Mouse (Mus musculus) lung, embryonic 15.5 days (tissue): ENCODE data around the gene Spert. TPM values are rescaled to one million over a fixed set of nuclear protein-coding genes. Genes with fewer than 3 reads are reported as not detected.

ENCODE experiments used
- ATAC-seq: fragments of 200-750 bp; cut with Nextera tagmentation; 2 replicates; pipeline ENCODE4 v1.8.0; 2017; ENCODE audit warnings: moderate number of reproducible peaks, borderline replicate concordance; ENCODE audit not compliant: low FRiP score, low TSS enrichment; ENCODE audit errors: extremely low read depth
- H3K27ac ChIP-seq: fragments of 300-500 bp; sonication (generic); 2 replicates; pipeline ENCODE4 v1.5.1; 2015; ENCODE audit warnings: moderate library complexity, mild to moderate bottlenecking, inconsistent platforms
- H3K27me3 ChIP-seq: fragments of 300-500 bp; sonication (generic); 2 replicates; pipeline ENCODE4 v1.6.1; 2015; ENCODE audit warnings: inconsistent platforms
- H3K36me3 ChIP-seq: fragments of 300-500 bp; sonication (generic); 2 replicates; pipeline ENCODE4 v1.6.1; 2015; ENCODE audit warnings: inconsistent platforms
- H3K4me1 ChIP-seq: fragments of 300-500 bp; sonication (generic); 2 replicates; pipeline ENCODE4 v1.6.1; 2015; ENCODE audit warnings: inconsistent platforms
- H3K4me2 ChIP-seq: fragments of 300-500 bp; sonication (generic); 2 replicates; pipeline ENCODE4 v1.6.1; 2015; ENCODE audit warnings: inconsistent platforms, mild to moderate bottlenecking, moderate library complexity
- H3K4me3 ChIP-seq: fragments of 300-500 bp; sonication (generic); 2 replicates; pipeline ENCODE4 v1.5.1; 2015; ENCODE audit warnings: mild to moderate bottlenecking, inconsistent platforms
- H3K9ac ChIP-seq: fragments of 300-500 bp; sonication (generic); 2 replicates; pipeline ENCODE4 v1.6.1; 2015; ENCODE audit warnings: inconsistent platforms
- H3K9me3 ChIP-seq: fragments of 300-500 bp; sonication (generic); 2 replicates; pipeline ENCODE4 v1.6.1; 2016; ENCODE audit warnings: inconsistent platforms
- WGBS: fragments of 180-500 bp; shearing (Covaris S2); methylation state at CpG from one replicate; pipeline ENCODE4 v1.1.7; 2015; 5-methylcytosine and 5-hydroxymethylcytosine counted together
- polyA plus RNA-seq: library from polyadenylated mRNA; unstranded; fragments of >200 nt; fragmentation: Nextera tagmentation; extraction: Ambion mirVana; gene quantifications from 2 replicates; pipeline ENCODE4 v1.2.1, GENCODE M21; 2015

The Spert gene
- polyA plus RNA-seq, 1 experiment from 2014 or later = not detected

DNA sequence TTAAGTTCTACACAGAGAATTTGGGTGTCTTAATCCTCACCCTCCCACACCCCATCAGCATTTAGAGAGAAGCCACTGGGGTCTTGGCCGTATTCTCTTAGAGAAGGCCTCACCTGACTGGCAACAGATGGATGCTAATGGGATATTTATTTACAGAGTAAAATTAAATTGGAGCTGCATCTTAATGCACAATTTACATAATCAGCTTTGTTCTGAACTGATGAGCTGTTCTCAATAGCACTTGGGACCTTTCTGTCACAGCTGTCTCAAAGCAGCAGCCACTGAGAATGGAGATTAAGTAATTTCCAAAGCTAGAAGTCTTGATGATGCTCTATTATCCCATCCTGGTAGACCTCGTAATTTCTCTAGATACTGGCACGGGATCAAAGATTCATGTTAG lies 26.6 kb downstream of the Spert start:
- 72% methylated on average over 3 of the region's 3 CpGs for WGBS
- Histone ChIP-seq H3K4me1 (no peaks in the 10 kb centered on the region), H3K9ac (no peak overlapping the region), H3K4me2 (no peak overlapping the region), H3K27me3 (no peaks in the 10 kb centered on the region), H3K9me3 (no peaks in the 10 kb centered on the region), H3K27ac (no peak overlapping the region), H3K36me3 (no peaks in the 10 kb centered on the region), H3K4me3 (no peak overlapping the region)
- ATAC-seq = no peak

DNA sequence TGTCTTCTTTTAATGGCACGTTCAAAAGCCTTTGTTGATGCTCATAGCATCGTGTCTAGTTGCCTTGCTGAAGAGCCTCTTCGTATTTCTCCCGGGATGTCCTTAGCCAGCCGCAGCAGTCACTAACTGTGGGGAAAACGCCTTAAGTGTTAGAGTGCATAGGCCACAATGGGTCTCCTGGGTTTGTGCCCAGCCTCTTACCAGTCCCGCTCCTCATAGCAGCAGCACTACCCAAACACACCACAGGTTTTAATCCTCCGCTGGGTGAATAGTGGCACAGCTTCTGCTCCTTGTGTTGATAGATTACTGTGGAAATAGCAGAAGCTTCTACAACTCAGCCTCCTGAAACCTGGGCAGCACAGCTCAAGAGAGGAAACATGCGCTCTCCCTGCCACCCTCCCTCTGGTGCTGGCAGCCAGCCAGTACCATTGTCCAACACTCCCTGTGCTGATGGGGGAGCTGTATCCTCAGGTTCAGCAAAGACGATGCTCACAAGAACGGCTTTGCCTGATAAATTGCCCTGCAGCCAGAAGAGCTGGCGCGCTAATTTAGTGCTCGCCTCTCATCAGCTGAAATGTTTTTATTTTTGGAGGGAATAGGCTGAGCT lies 27.3 kb downstream of the Spert start:
- no peak for ATAC-seq
- no peaks in the 10 kb centered on the region for H3K27me3 ChIP-seq
- WGBS = 61% methylated on average over 14 of the region's 14 CpGs
- no peaks in the 10 kb centered on the region for H3K36me3 ChIP-seq
- H3K4me3 ChIP-seq = no peak overlapping the region
- H3K9ac ChIP-seq = no peak overlapping the region
- H3K4me1 ChIP-seq = no peaks in the 10 kb centered on the region
- no peak overlapping the region for H3K27ac ChIP-seq
- no peak overlapping the region for H3K4me2 ChIP-seq
- H3K9me3 ChIP-seq = no peaks in the 10 kb centered on the region

DNA sequence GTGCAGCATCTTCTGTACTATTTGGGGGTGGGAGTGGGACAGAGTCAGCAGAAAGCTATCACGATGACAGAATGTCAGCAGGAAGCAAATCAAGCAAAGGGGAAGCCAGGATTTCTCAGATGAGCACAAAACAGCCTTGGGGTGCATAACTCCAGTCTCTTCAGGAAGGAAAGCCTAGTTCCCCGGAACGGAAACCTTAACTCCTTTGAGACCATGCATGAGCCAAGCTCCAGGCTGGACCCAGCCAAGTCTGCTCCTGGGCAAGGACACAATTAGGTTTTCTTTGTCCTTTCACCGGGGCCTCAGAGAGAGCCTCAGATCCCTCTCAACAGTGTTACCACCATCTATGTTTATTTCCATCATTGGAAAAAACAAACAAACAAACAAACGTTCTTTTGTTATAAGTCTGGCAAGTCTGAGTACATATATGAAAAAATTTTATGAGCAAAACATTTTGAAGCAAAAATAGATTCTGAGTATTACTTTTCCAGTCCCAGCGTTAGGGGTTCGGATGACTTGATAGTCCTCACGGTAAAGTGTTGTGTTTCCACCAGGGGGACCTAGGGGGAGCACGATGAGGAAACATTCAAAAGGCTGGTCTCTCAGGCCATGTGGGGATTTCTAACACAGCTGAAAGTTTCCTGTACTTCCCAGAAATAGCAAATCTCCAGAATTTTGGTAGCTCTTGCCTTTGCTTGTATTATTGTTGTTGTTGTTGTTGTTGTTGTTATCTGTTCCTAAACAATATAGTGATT lies 31.2 kb downstream of the Spert start:
- no peaks in the 10 kb centered on the region for H3K36me3 ChIP-seq
- H3K9me3 ChIP-seq = no peaks in the 10 kb centered on the region
- no peak overlapping the region for H3K27ac ChIP-seq
- no peaks in the 10 kb centered on the region for H3K4me1 ChIP-seq
- ATAC-seq = no peak
- H3K9ac ChIP-seq = no peak overlapping the region
- no peaks in the 10 kb centered on the region for H3K27me3 ChIP-seq
- H3K4me2 ChIP-seq = no peak overlapping the region
- no peak overlapping the region for H3K4me3 ChIP-seq
- WGBS = 44% methylated on average over 9 of the region's 9 CpGs

DNA sequence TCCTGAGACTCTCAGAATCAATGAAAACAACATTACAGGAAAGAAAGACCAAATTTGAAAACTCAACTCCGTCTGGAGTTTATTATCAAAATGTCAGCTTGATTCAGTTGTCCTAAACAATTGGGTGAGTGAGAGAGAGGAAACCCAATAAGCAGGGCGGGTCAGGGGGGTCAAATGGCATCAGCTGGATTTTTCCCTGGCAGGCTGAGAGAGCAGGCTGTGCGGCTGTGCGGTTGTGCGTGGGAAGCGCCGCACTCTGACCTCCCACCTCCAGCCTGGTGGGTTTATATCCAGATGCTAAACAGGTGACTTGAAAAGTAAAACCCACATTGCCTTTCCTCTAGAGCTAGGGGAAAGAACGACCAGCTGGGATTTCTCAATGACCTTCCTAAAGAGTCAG lies 51.2 kb downstream of the Spert start:
- H3K4me3 ChIP-seq = no peak overlapping the region
- no peaks in the 10 kb centered on the region for H3K36me3 ChIP-seq
- H3K9me3 ChIP-seq = no peaks in the 10 kb centered on the region
- ATAC-seq = no peak
- H3K27me3 ChIP-seq = no peaks in the 10 kb centered on the region
- no peak overlapping the region for H3K4me2 ChIP-seq
- H3K4me1 ChIP-seq = no peaks in the 10 kb centered on the region
- no peak overlapping the region for H3K9ac ChIP-seq
- no peak overlapping the region for H3K27ac ChIP-seq
- WGBS = 23% methylated on average over 8 of the region's 8 CpGs

DNA sequence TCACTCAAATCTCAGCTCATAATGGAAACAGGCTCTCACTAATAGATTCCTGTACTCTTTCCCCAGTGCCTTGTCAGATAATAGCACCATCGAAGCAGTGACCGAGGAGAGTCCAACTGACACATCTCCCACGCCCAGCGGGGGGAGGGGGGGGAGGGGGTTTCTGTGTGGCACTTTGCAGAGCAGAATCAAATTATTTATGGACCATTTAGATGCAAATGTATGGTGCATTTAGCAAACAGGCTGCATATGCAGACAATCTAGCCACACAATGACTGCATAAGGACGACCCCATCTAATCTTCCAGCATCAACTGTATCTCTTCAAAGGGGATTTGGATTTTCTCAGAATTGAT lies 51.9 kb downstream of the Spert start:
- H3K27me3 ChIP-seq = no peaks in the 10 kb centered on the region
- no peak overlapping the region for H3K4me2 ChIP-seq
- ATAC-seq = no peak
- H3K4me3 ChIP-seq = no peak overlapping the region
- WGBS = 26% methylated on average over 5 of the region's 5 CpGs
- H3K27ac ChIP-seq = no peak overlapping the region
- H3K4me1 ChIP-seq = no peaks in the 10 kb centered on the region
- no peaks in the 10 kb centered on the region for H3K9me3 ChIP-seq
- H3K36me3 ChIP-seq = no peaks in the 10 kb centered on the region
- no peak overlapping the region for H3K9ac ChIP-seq

DNA sequence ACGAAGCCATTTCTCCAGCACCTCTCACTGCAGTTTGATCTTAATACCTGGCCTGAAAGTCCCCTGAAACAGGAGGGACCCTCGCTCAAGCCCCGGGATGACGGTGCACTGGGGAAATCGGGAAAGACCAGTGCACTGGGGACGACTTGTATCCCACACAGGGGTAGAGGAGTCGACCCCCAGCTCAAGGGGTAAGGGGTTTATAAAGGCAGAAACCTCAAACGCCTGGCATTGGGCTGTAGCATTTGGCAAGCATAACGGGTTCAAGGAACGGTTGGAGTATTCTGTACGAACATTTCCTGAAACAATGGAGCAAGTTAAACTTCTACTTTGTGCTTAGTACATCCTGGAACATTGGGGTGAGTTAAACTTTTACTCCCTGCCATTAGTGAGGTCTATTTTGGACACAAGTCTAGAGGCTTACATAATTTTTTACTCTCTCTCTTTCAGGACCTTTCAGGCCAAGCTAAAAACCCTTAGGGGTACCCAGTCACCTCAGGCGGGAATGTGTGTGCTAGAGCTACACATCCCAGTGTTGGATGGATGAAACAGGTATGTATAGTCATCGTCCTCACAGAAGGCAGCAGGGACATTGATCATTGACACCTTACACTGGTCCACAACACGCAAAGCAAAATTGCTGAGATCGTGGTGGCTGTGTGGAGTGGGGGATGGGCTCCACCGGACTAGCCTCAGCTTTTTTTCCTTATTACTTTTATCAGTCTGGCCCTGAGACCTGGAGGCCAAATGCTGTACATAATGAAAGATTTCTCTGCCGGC lies 52.5 kb downstream of the Spert start:
- no peak for ATAC-seq
- H3K4me3 ChIP-seq = no peak overlapping the region
- 60% methylated on average over 17 of the region's 17 CpGs for WGBS
- H3K9ac ChIP-seq = no peak overlapping the region
- H3K9me3 ChIP-seq = no peaks in the 10 kb centered on the region
- H3K27me3 ChIP-seq = no peaks in the 10 kb centered on the region
- H3K36me3 ChIP-seq = no peaks in the 10 kb centered on the region
- no peak overlapping the region for H3K27ac ChIP-seq
- H3K4me2 ChIP-seq = no peak overlapping the region
- H3K4me1 ChIP-seq = no peaks in the 10 kb centered on the region

DNA sequence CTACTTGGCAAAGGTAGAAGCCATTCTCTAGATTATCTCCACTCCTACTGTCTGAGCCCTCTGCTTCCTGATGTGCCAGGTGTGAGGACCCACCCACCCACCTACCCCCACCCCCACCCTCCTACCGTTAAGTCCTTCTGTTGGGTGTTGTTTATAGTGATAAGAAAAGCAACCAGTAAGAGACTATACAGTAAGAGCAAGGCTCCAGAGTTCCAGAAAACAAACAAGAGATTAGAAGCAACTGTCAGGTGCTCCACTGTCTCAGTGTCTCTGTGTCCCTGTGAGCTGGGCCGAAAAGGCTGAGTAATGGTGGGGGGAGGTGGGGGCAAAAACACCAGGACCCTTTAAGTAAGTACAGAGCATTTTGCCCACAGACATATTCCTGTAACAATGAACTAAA lies 53.7 kb downstream of the Spert start:
- no peaks in the 10 kb centered on the region for H3K4me1 ChIP-seq
- H3K4me2 ChIP-seq = no peak overlapping the region

More for the DNA sequence above, 53.7 kb downstream of the Spert start:
- H3K9ac ChIP-seq = no peak overlapping the region
- H3K27me3 ChIP-seq = no peaks in the 10 kb centered on the region
- H3K9me3 ChIP-seq = no peaks in the 10 kb centered on the region
- no peaks in the 10 kb centered on the region for H3K36me3 ChIP-seq
- no peak for ATAC-seq
- WGBS = 28% methylated on average over 2 of the region's 2 CpGs
- H3K27ac ChIP-seq = no peak overlapping the region
- no peak overlapping the region for H3K4me3 ChIP-seq

Other genes with a start within 250 kb of the Spert start
- gene Siah3, start 137.1 kb downstream of the Spert start, polyA plus RNA-seq = not detected in 2 replicates
- not detected in 2 replicates for gene Erich6b, start 49.1 kb upstream of the Spert start, polyA plus RNA-seq
- gene Cog3, start 161.4 kb upstream of the Spert start, polyA plus RNA-seq = 20.9 TPM in 2 replicates
- gene Slc25a30, start 193.9 kb upstream of the Spert start, polyA plus RNA-seq = 3.6 and 3.8 TPM in 2 replicates